Comparison of ENCODE assay signal across 27 mouse cellular contexts in the genomic region with DNA sequence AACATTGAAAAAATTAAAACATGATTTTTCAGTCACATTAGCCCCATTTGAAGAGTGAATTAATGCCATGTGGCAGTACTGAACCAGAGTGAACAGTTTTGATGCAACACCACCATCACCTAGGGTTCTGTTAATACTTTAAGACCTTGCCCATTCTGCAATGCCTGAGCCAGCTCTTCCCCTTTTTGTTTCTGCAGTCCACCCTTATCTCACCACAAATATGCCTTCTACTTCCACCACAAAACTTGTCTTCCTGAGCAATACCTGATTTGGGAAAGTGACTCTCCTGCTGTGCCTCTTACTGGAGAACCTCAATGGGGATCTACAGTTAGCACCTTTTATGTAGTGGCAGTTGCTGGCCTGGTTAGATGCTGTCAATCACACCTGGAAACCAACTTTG.
"Had no signal": no experiment of that assay in that cellular context is flagged by ENCODE, and none has a peak within 500 bp of the region (broad histone marks: within the 10 kb centered on the region; RNA-seq: fewer than 3 reads in every experiment).

No protein-coding gene starts in this region.

- H3K4me3 ChIP-seq: gastrocnemius, adult 2 months; heart, adult 2 months; heart, embryonic 13.5 days; heart, embryonic 15.5 days; hindbrain, embryonic 10.5 days; hindbrain, embryonic 12.5 days; intestine, embryonic 15.5 days; layer of hippocampus, adult 2 months; left cerebral cortex, adult 2 months; limb, embryonic 10.5 days; limb, embryonic 12.5 days; liver, embryonic 13.5 days had no signal

- H3K9ac ChIP-seq: heart, embryonic 13.5 days; heart, embryonic 15.5 days; hindbrain, embryonic 12.5 days; hindbrain, embryonic 14.5 days; intestine, embryonic 15.5 days; limb, embryonic 12.5 days; liver, embryonic 13.5 days had no signal

- ATAC-seq: hindbrain, embryonic 16.5 days; inflammation-experienced regulatory T-cells, adult 6 months; intestine, embryonic 15.5 days; intestine, postnatal 0 days had no signal

- H3K9me3 ChIP-seq: heart, embryonic 13.5 days; heart, embryonic 15.5 days; hindbrain, embryonic 10.5 days; hindbrain, embryonic 12.5 days; intestine, embryonic 15.5 days; limb, embryonic 10.5 days; limb, embryonic 12.5 days; liver, embryonic 13.5 days had no signal

- H3K4me1 ChIP-seq: heart, embryonic 13.5 days; heart, embryonic 15.5 days; hindbrain, embryonic 10.5 days; hindbrain, embryonic 12.5 days; intestine, embryonic 15.5 days; limb, embryonic 10.5 days; limb, embryonic 12.5 days; liver, embryonic 13.5 days had no signal

- H3K27ac ChIP-seq: gastrocnemius, adult 2 months; heart, adult 2 months; heart, embryonic 13.5 days; heart, embryonic 15.5 days; hindbrain, embryonic 10.5 days; hindbrain, embryonic 12.5 days; hindbrain, embryonic 14.5 days; intestine, embryonic 15.5 days; layer of hippocampus, adult 2 months; left cerebral cortex, adult 2 months; limb, embryonic 10.5 days; limb, embryonic 12.5 days; liver, embryonic 13.5 days had no signal

- DNase-seq: gastrocnemius, adult 2 months; gastrocnemius, postnatal 10 days; gastrocnemius, postnatal 25 days; heart, adult 11 months; heart, adult 2 months; heart, postnatal 14 days; heart, postnatal 36 days; kidney, adult 18-20 months; kidney, adult 8-10 months; kidney, postnatal 10 days; kidney, postnatal 25 days; kidney, postnatal 4 days; liver; liver, embryonic 13.5 days had no signal

- H3K27me3 ChIP-seq: heart, embryonic 13.5 days; heart, embryonic 15.5 days; hindbrain, embryonic 12.5 days; intestine, embryonic 15.5 days; limb, embryonic 12.5 days; liver, embryonic 13.5 days had no signal

- H3K36me3 ChIP-seq: heart, embryonic 13.5 days; heart, embryonic 15.5 days; hindbrain, embryonic 10.5 days; hindbrain, embryonic 12.5 days; intestine, embryonic 15.5 days; limb, embryonic 10.5 days; limb, embryonic 12.5 days; liver, embryonic 13.5 days had no signal
